Mouse (Mus musculus) hindbrain, postnatal 0 days (tissue): ENCODE measurements at regions not wholly inside any gene's neighbourhood (a gene's known extent, or its start where the extent isn't known, plus 50 kb on each side); places are given as distances from the start of the nearest gene placed in this dataset.

Experiments
- ATAC-seq: fragments of 200-750 bp; cut with Nextera tagmentation; 2 replicates; pipeline ENCODE4 v1.8.0; 2017; ENCODE audit warnings: mild to moderate bottlenecking, moderate TSS enrichment, moderate library complexity
- DNase-seq: peaks from one replicate; pipeline ENCODE4 v3.0.0-alpha.2; 2015; ENCODE audit warnings: low spot score
- H3K27ac ChIP-seq: fragments of 300-500 bp; sonication (generic); 2 replicates; pipeline ENCODE4 v1.5.1; 2014; ENCODE audit warnings: mild to moderate bottlenecking
- H3K27me3 ChIP-seq: fragments of 300-500 bp; sonication (generic); 2 replicates; pipeline ENCODE4 v1.6.1; 2014; ENCODE audit warnings: low read length, mixed read lengths; ENCODE audit not compliant: insufficient read depth
- H3K36me3 ChIP-seq: fragments of 300-500 bp; sonication (generic); 2 replicates; pipeline ENCODE4 v1.6.1; 2014; ENCODE audit warnings: low read length, mixed read lengths; ENCODE audit not compliant: insufficient read depth
- H3K4me1 ChIP-seq: fragments of 300-500 bp; sonication (generic); 2 replicates; pipeline ENCODE4 v1.6.1; 2014; ENCODE audit warnings: antibody characterized with exemption, low read length, mixed read lengths; ENCODE audit not compliant: insufficient read depth
- H3K4me2 ChIP-seq: fragments of 300-500 bp; sonication (generic); 2 replicates; pipeline ENCODE4 v1.6.1; 2014; ENCODE audit warnings: low read depth, mild to moderate bottlenecking, low read length, moderate library complexity, mixed read lengths
- H3K4me3 ChIP-seq: fragments of 300-500 bp; sonication (generic); 2 replicates; pipeline ENCODE4 v1.5.1; 2014; ENCODE audit warnings: low read length
- H3K9ac ChIP-seq: fragments of 300-500 bp; sonication (generic); replicated peaks from 2 replicates; pipeline ENCODE4 v1.6.1; 2014; ENCODE audit warnings: mild to moderate bottlenecking, low read length, moderate library complexity, mixed read lengths
- H3K9me3 ChIP-seq: fragments of 300-500 bp; sonication (generic); 2 replicates; pipeline ENCODE4 v1.6.1; 2016; ENCODE audit warnings: low read length, mixed read lengths
- CTCF ChIP-seq: IDR thresholded peaks from 2 replicates; pipeline ENCODE4 v1.5.1; 2016; ENCODE audit warnings: antibody characterized with exemption, control low read depth, low read depth
- WGBS: fragments of 180-500 bp; shearing (Covaris S2); extraction: QIAGEN DNeasy Blood & Tissue Kit; methylation state at CpG from one replicate; pipeline ENCODE4 v1.1.7; 2014; 5-methylcytosine and 5-hydroxymethylcytosine counted together

GRCm38 (mm10) chr17:94255666-94256065, 494.2 kb downstream of the Mettl4 start:
- H3K27ac ChIP-seq: no peak overlapping the region
- no peaks in the 10 kb centered on the region for H3K27me3 ChIP-seq
- H3K4me1 ChIP-seq: no peaks in the 10 kb centered on the region
- no peak overlapping the region for H3K4me3 ChIP-seq
- no peak overlapping the region for H3K9ac ChIP-seq
- TF ChIP-seq CTCF: no peak
- H3K9me3 ChIP-seq: no peaks in the 10 kb centered on the region
- DNase-seq (no peak), ATAC-seq (no peak)
- no peak overlapping the region for H3K4me2 ChIP-seq
- no peaks in the 10 kb centered on the region for H3K36me3 ChIP-seq

GRCm38 (mm10) chr17:94254801-94255200, 495.0 kb downstream of the Mettl4 start:
- Histone ChIP-seq H3K4me3 (no peak overlapping the region), H3K9me3 (no peaks in the 10 kb centered on the region), H3K36me3 (no peaks in the 10 kb centered on the region), H3K27ac (no peak overlapping the region), H3K4me1 (no peaks in the 10 kb centered on the region), H3K27me3 (no peaks in the 10 kb centered on the region), H3K4me2 (no peak overlapping the region), H3K9ac (no peak overlapping the region)
- WGBS: 92% methylated on average over 3 of the region's 3 CpGs
- no peak for ATAC-seq
- TF ChIP-seq CTCF: no peak
- DNase-seq: no peak

GRCm38 (mm10) chr17:94243821-94244220, 506.0 kb downstream of the Mettl4 start:
- no peak overlapping the region for H3K27ac ChIP-seq
- no peak for TF ChIP-seq CTCF
- no peak overlapping the region for H3K4me2 ChIP-seq
- no peaks in the 10 kb centered on the region for H3K4me1 ChIP-seq
- no peak for DNase-seq
- no peaks in the 10 kb centered on the region for H3K27me3 ChIP-seq
- ATAC-seq: no peak
- H3K9me3 ChIP-seq: no peaks in the 10 kb centered on the region
- H3K36me3 ChIP-seq: no peaks in the 10 kb centered on the region
- WGBS: 77% methylated on average over 1 of the region's 1 CpGs
- H3K4me3 ChIP-seq: no peak overlapping the region
- no peak overlapping the region for H3K9ac ChIP-seq

- 72% methylated on average over 3 of the region's 3 CpGs for WGBS
- no peak for DNase-seq
These were observed 523.7 kb downstream of the Mettl4 start for GRCm38 (mm10) chr17:94226136-94226535.

More at GRCm38 (mm10) chr17:94226136-94226535, 523.7 kb downstream of the Mettl4 start:
- Histone ChIP-seq H3K9ac (no peak overlapping the region), H3K4me2 (no peak overlapping the region), H3K9me3 (no peaks in the 10 kb centered on the region), H3K4me3 (no peak overlapping the region), H3K27me3 (no peaks in the 10 kb centered on the region), H3K36me3 (no peaks in the 10 kb centered on the region), H3K4me1 (no peaks in the 10 kb centered on the region), H3K27ac (no peak overlapping the region)
- no peak for ATAC-seq
- no peak for TF ChIP-seq CTCF
